Comparison of ENCODE assay signal across 13 mouse cellular contexts in genomic region chr5:39316478-39316877, GRCm38 (mm10).
"Had no signal": no experiment of that assay in that cellular context is flagged by ENCODE, and none has a peak within 500 bp of the region (broad histone marks: within the 10 kb centered on the region; RNA-seq: fewer than 3 reads in every experiment).

No protein-coding gene starts in this region.

- DNase-seq: forebrain, postnatal 0 days; gastrocnemius, postnatal 14 days; gastrocnemius, postnatal 36 days; heart, adult 11 months; heart, adult 2 months; heart, postnatal 14 days; heart, postnatal 36 days; kidney, adult 11 months; kidney, adult 2 months; kidney, adult 9 months; kidney, postnatal 14 days; kidney, postnatal 36 days; liver had no signal
